Mouse (Mus musculus) kidney, adult 8-10 months (tissue): ENCODE results near the gene Wipi1.

Experiments
- DNase-seq, 2 experiments: peaks; one replicate each; pipeline ENCODE4 v3.0.0; 2022

Wipi1 gene

GRCm38 (mm10) chr11:109535966-109536365, 75.8 kb downstream of the Wipi1 start:
- DNase-seq: no peak

DNA sequence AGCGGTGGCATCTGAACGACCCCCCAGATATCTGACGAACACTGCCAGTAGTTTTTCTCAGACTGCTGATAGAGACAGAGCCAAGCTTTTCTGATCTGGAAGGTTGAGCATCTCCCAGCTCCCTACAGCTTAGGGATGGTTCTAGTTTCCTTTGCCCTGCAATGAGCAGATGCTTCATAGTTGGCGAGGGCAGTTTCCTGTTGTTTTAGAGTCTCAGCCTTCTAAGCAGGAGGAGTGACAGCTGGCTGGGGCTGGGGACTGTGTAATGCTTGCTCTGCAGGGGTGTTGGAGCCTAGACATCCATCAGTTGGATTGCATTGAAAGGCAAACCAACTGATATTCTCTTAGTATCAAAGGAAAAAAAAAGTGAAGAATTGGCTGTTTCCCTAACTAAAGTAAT, 81.7 kb downstream of the Wipi1 start:
- DNase-seq: no peak

GRCm38 (mm10) chr11:109525571-109525970, 86.2 kb downstream of the Wipi1 start:
- DNase-seq: no peak

GRCm38 (mm10) chr11:109524869-109525268, 86.9 kb downstream of the Wipi1 start:
- DNase-seq: no peak
